Mouse (Mus musculus): ENCODE results near the gene Pank1. TPM values are rescaled to one million over a fixed set of nuclear protein-coding genes. Genes with fewer than 3 reads are reported as not detected.
A peak's percentile ranks its signal among the peaks of the same experiment; 100 is the strongest.

Gene Pank1
- total RNA-seq, 1 experiment from 2014 or later: 12.1 TPM

DNA sequence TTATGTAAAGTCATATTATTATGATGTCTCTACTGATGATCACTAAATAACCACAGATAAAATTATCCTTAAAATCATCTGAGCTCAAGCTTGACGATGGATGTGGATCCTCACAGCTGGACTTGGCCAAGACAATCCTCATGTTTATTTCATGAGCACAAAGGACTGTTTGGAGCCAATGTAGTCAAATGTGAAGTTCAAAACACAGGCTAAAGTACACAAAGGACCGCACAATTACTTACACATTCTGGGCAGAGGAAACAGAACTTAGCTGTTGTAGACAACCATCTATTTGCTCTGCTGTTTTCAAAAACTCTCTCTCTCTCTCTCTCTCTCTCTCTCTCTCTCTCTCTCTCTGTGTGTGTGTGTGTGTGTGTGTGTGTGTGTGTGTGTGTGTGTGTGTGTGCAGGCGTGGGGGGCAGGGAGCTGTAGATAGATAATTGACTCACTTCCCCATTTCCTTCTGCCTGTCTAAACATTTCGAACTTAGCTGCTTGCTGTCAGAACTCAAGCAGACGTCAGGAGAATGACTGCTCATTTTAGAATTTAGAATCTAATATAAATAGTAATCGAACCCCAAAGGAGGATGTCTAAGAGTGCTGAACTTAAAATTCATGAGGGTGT is 79.5 kb downstream of the Pank1 start:
- 0 out of 4 replicates have a peak, but pooled peaks of 1 of the 2 experiments have one; percentile 7 for ATAC-seq (replicated peaks in 1 of 2; ENCODE audit: insufficient read depth in 1 of 2, low FRiP score in 2 of 2, low TSS enrichment in 1 of 2, low read depth in 1 of 2, poor library complexity in 2 of 2, severe bottlenecking in 2 of 2)

DNA sequence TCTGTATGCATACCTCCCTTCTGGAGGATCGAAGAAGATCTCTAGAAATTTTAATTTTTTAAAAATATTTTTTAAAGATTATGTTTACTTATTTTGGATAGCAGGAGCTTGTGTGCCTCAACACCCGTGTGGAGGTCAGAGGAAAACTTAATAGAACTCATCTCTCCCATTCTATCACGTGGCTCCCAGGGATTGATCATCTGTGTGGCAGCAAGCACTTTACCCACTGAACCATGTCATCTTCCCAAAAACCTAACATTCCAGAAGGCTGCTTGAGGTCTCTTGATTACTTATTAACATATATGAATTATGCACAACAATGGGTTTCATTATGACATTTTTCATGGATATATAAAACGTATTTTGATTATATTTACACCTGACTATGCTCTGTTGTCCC is 82.9 kb downstream of the Pank1 start:
- ATAC-seq (replicated peaks in 1 of 2; ENCODE audit: insufficient read depth in 1 of 2, low FRiP score in 2 of 2, low TSS enrichment in 1 of 2, low read depth in 1 of 2, poor library complexity in 2 of 2, severe bottlenecking in 2 of 2): no peak

DNA sequence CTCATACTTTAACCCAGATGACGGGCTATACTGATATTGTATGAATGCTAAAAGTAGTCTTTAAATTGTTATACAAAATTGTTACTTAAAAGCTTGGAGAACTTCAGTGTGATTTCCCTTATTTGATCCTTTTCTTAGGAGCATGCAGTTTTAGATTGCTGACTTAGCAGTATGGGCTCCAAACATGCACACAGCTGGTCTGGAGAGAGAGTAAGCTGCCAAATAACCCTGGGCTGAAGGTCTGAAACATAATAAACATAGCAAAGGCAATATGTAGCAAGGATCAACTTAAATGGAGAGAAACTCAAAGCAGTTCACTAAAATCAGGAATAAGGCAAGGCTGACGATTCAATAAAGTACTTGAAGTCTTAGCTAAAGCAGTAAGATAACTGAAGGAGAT is 96.8 kb downstream of the Pank1 start:
- ATAC-seq (replicated peaks in 1 of 2; ENCODE audit: insufficient read depth in 1 of 2, low FRiP score in 2 of 2, low TSS enrichment in 1 of 2, low read depth in 1 of 2, poor library complexity in 2 of 2, severe bottlenecking in 2 of 2): no peak

DNA sequence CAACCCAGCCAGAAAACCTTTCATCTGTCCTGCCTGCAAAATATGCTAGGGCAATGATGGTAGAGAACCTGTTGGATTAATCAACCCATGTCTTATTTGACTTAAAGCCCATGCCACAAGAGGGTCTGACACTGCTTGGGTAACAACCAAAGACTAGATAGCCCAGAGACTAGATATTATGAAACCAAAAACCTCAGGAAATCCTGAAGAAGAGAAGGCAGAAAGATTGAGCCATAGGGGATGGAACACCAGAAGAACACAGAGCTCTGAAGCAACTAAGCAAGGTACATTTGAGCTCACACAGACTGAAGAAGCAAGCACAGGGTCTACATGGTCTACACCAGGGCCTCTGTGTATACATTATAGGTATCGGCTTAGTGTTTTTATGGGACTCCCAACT is 100.3 kb downstream of the Pank1 start:
- no peak for ATAC-seq (replicated peaks in 1 of 2; ENCODE audit: insufficient read depth in 1 of 2, low FRiP score in 2 of 2, low TSS enrichment in 1 of 2, low read depth in 1 of 2, poor library complexity in 2 of 2, severe bottlenecking in 2 of 2)

DNA sequence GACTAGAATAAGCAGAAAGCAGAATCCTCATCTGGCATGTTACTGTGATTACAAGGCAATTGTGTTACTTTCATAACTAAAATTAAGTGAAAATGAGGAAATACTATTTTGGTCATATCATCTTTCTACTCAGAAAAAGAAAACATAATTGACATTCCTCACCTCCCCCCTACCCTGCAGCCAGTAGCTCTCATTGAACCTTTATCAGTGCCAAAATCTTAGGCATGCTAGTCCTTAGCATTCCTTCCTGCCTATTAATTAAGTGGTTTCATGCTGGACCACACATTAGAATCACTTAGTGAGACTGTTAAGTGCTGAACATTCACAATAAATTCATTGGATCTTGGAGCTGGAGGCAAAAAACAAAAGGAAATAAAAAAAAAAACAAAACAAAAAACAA is 101.2 kb downstream of the Pank1 start:
- ATAC-seq (replicated peaks in 1 of 2; ENCODE audit: insufficient read depth in 1 of 2, low FRiP score in 2 of 2, low TSS enrichment in 1 of 2, low read depth in 1 of 2, poor library complexity in 2 of 2, severe bottlenecking in 2 of 2): no peak

DNA sequence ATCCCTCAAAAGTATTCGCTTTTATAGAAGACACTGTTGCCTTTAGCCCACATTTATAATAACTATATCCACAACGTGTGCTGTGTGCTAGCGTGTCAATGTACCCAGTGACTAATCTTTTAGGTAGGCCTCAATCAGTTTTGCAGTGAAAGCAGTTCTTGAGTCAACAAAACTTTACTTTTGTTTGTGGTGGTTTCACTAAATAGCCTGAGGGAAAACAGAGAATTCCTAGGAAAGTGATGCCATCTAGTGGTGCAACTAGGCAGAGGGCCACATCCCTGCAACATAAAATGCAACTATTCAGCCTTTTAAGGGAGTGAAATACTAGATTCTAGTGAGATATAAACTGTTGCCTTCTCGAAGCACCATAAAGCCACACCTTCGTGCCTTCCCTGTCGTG is 106.5 kb downstream of the Pank1 start:
- ATAC-seq (replicated peaks in 1 of 2; ENCODE audit: insufficient read depth in 1 of 2, low FRiP score in 2 of 2, low TSS enrichment in 1 of 2, low read depth in 1 of 2, poor library complexity in 2 of 2, severe bottlenecking in 2 of 2): 0 out of 4 replicates have a peak, but pooled peaks of 1 of the 2 experiments have one; percentile 29

- ATAC-seq (replicated peaks in 1 of 2; ENCODE audit: insufficient read depth in 1 of 2, low FRiP score in 2 of 2, low TSS enrichment in 1 of 2, low read depth in 1 of 2, poor library complexity in 2 of 2, severe bottlenecking in 2 of 2): no peak
Observed at GRCm38 (mm10) chr19:34770764-34771163, 108.5 kb downstream of the Pank1 start.

DNA sequence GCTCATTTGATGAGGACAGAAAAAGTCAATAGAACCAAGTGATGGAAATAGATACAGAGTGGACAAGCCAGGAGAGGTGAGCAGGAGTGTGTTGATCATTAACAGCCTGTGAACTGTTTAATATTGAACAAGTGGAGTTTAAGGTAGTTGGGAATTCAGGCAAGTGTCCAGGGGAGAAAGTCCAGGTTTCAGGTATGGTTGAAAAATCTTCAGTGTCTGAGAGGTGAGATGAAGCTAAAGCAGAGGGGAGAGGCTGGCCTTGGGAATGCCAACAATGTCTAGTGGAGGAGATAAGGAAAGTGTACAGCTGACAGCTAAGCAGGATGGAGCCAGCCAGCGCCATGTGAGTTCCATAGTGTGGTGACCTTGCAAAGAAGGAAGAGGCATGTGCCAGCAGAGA is 120.5 kb downstream of the Pank1 start:
- ATAC-seq (replicated peaks in 1 of 2; ENCODE audit: insufficient read depth in 1 of 2, low FRiP score in 2 of 2, low TSS enrichment in 1 of 2, low read depth in 1 of 2, poor library complexity in 2 of 2, severe bottlenecking in 2 of 2): no peak

Other genes starting within 250 kb of the Pank1 start
- gene Ifit1bl2, start 238.7 kb downstream of the Pank1 start, total RNA-seq (2017): 0.74 and 1.4 TPM in 2 replicates
- 5.9 and 15.4 TPM in 2 replicates for gene Ifit1, start 238.6 kb downstream of the Pank1 start, total RNA-seq (2017)
- 2.2 and 3.0 TPM in 2 replicates for gene Slc16a12, start 132.2 kb downstream of the Pank1 start, total RNA-seq (2017)
- gene Kif20b, start 42.9 kb upstream of the Pank1 start, total RNA-seq (2017): 91.3 and 96.2 TPM in 2 replicates